In the genomic region with DNA sequence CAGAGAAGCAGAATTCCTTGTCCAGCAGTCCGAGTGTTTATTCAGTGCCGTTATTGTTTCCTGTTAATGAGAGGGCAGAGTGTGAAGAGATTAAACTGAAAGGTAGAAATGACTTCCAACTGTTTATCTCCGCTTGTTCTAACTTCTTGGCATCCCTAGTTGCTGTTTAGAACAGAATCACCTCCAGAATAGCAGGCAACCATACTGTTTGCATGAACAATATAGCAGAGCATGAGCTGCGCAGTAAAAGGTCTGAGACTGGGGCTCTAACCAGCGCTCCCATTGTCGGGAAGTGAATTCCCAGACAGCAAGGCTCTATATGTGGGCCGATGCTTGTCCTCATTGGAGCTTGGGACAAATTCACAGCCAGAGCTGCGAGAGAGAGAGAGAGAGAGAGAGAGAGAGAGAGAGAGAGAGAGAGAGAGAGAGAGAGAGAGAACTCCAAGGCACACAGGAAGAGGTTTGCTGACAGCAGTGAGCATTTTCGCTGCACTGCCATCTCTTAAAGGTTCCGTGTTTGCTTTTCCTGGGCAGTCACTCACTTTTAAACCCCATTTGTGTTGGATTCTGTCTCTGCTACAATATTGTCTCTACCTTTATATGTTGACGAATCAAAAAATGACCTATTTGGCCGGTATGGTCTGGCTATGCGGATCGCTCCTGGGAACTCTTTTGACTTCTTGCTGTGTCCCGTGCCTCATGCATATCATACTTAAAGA, we compare ENCODE assay signal across 9 mouse cellular contexts. TPM values are rescaled to one million over a fixed set of nuclear protein-coding genes. Genes with fewer than 3 reads are reported as not detected.
DNase-seq lines count a peak whose midpoint lies in the region; ATAC-seq lines count a peak whose summit lies in the region.
"Had no signal": no experiment of that assay in that cellular context is flagged by ENCODE, and none has a peak within 500 bp of the region (broad histone marks: within the 10 kb centered on the region; RNA-seq: fewer than 3 reads in every experiment).

No protein-coding gene starts in this region.

- DNase-seq in CD4-positive, CD25-positive, alpha-beta regulatory T cell, adult 2 months (ENCODE audit: low read depth, low spot score) = peak; percentile 64
- DNase-seq in cerebellum, postnatal 14 days = no peak
- no peak for DNase-seq in cerebellum, adult 9-10 months
- DNase-seq: gastrocnemius, postnatal 36 days had no signal

- no peaks in the 10 kb centered on the region for H3K27me3 ChIP-seq in hindbrain, embryonic 15.5 days
- H3K27me3 ChIP-seq in hindbrain, embryonic 13.5 days = no peaks in the 10 kb centered on the region
- no peaks in the 10 kb centered on the region for H3K27me3 ChIP-seq in forebrain, embryonic 16.5 days (replicated peaks; ENCODE audit: control insufficient read depth, insufficient read depth, low read length)

- H3K4me3 ChIP-seq in hindbrain, embryonic 15.5 days = no peak overlapping the region
- no peak overlapping the region for H3K4me3 ChIP-seq in hindbrain, embryonic 13.5 days
- no peak overlapping the region for H3K4me3 ChIP-seq in forebrain, embryonic 16.5 days (replicated peaks; ENCODE audit: low read length)

- no peak for ATAC-seq in hindbrain, embryonic 15.5 days (ENCODE audit: low FRiP score, low read depth)
- ATAC-seq in hindbrain, embryonic 13.5 days (ENCODE audit: low FRiP score) = no peak
- ATAC-seq in forebrain, embryonic 16.5 days = no peak
- ATAC-seq in megakaryocyte-erythroid progenitor cell, adult 5-6 weeks (replicated peaks; ENCODE audit: low FRiP score, low TSS enrichment, poor library complexity, severe bottlenecking) = peak; percentile 48; the same call in 1 of the 2 replicates
- no peak for ATAC-seq in erythroblast, adult 5-6 weeks (replicated peaks; ENCODE audit: low FRiP score, poor library complexity, severe bottlenecking)

- H3K36me3 ChIP-seq in hindbrain, embryonic 15.5 days = no peaks in the 10 kb centered on the region
- H3K36me3 ChIP-seq in hindbrain, embryonic 13.5 days = no peaks in the 10 kb centered on the region
- H3K36me3 ChIP-seq in forebrain, embryonic 16.5 days (ENCODE audit: control insufficient read depth, insufficient read depth) = no peaks in the 10 kb centered on the region

- no peaks in the 10 kb centered on the region for H3K9me3 ChIP-seq in hindbrain, embryonic 15.5 days
- no peaks in the 10 kb centered on the region for H3K9me3 ChIP-seq in hindbrain, embryonic 13.5 days
- no peaks in the 10 kb centered on the region for H3K9me3 ChIP-seq in forebrain, embryonic 16.5 days (ENCODE audit: control insufficient read depth, low read length)

- no peak overlapping the region for H3K27ac ChIP-seq in hindbrain, embryonic 15.5 days (replicated peaks)
- H3K27ac ChIP-seq in hindbrain, embryonic 13.5 days = no peak overlapping the region
- H3K27ac ChIP-seq in forebrain, embryonic 16.5 days (ENCODE audit: low read length) = no peak overlapping the region

- H3K4me1 ChIP-seq in hindbrain, embryonic 15.5 days (replicated peaks) = no peaks in the 10 kb centered on the region
- H3K4me1 ChIP-seq in hindbrain, embryonic 13.5 days (replicated peaks) = no peaks in the 10 kb centered on the region
- H3K4me1 ChIP-seq in forebrain, embryonic 16.5 days (replicated peaks; ENCODE audit: control insufficient read depth, insufficient read depth, low read length) = peaks cover 4% of the 10 kb centered on the region; the same call in 1 of the 2 replicates

- 0 out of 2 replicates have a peak overlapping the region, but pooled peaks have one; percentile 7 for H3K4me2 ChIP-seq in hindbrain, embryonic 15.5 days
- no peak overlapping the region for H3K4me2 ChIP-seq in hindbrain, embryonic 13.5 days
- peak overlapping the region; percentile 1; the same call in 1 of the 2 replicates for H3K4me2 ChIP-seq in forebrain, embryonic 16.5 days (ENCODE audit: low read length)

- WGBS in hindbrain, embryonic 15.5 days = 71% methylated on average over 15 of the region's 15 CpGs
- WGBS in hindbrain, embryonic 13.5 days = 77% methylated on average over 15 of the region's 15 CpGs
- WGBS in forebrain, embryonic 16.5 days = 46% methylated on average over 15 of the region's 15 CpGs

- no peak overlapping the region for H3K9ac ChIP-seq in hindbrain, embryonic 15.5 days
- no peak overlapping the region for H3K9ac ChIP-seq in hindbrain, embryonic 13.5 days
- H3K9ac ChIP-seq in forebrain, embryonic 16.5 days (replicated peaks; ENCODE audit: low read depth, low read length) = no peak overlapping the region

RNA-seq across cellular contexts. Expression of a gene that starts 3.5 kb away (rescaled TPM):
- 0.18 and 0.28 TPM in 2 replicates for polyA plus RNA-seq in hindbrain, embryonic 15.5 days (2015; fragmentation: Nextera tagmentation; extraction: Ambion mirVana)
- polyA plus RNA-seq in hindbrain, embryonic 13.5 days (2015; fragmentation: Nextera tagmentation; extraction: Ambion mirVana) = 0.13 TPM in 1 of 2 replicates, not detected in the other
- not detected in 2 replicates for polyA plus RNA-seq in forebrain, embryonic 16.5 days (2015; fragmentation: Nextera tagmentation; extraction: Ambion mirVana)
- total RNA-seq in megakaryocyte-erythroid progenitor cell, adult 5-6 weeks (2014; fragmentation: Nextera tagmentation) = 5.1 TPM in 1 of 2 replicates, not detected in the other
- 1.4 and 3.3 TPM in 2 replicates for total RNA-seq in megakaryocyte-erythroid progenitor cell, adult 5-6 weeks (2017)
- not detected in 2 replicates for total RNA-seq in erythroblast, adult 5-6 weeks (2015; ENCODE audit: low replicate concordance)
- total RNA-seq in erythroblast, adult 5-6 weeks (2017; ENCODE audit: low replicate concordance) = 0.56 and 0.85 TPM in 2 replicates

RNA-seq across cellular contexts. Expression of a gene that starts 32.9 kb away (rescaled TPM):
- polyA plus RNA-seq in hindbrain, embryonic 15.5 days (2015; fragmentation: Nextera tagmentation; extraction: Ambion mirVana) = 2.2 and 2.7 TPM in 2 replicates
- 1.7 TPM in 2 replicates for polyA plus RNA-seq in hindbrain, embryonic 13.5 days (2015; fragmentation: Nextera tagmentation; extraction: Ambion mirVana)
- 1.4 TPM in 2 replicates for polyA plus RNA-seq in forebrain, embryonic 16.5 days (2015; fragmentation: Nextera tagmentation; extraction: Ambion mirVana)
- 16.7 and 20.7 TPM in 2 replicates for total RNA-seq in megakaryocyte-erythroid progenitor cell, adult 5-6 weeks (2014; fragmentation: Nextera tagmentation)
- 30.8 and 39.6 TPM in 2 replicates for total RNA-seq in megakaryocyte-erythroid progenitor cell, adult 5-6 weeks (2017)
- total RNA-seq in erythroblast, adult 5-6 weeks (2015; ENCODE audit: low replicate concordance) = 12.1 and 18.2 TPM in 2 replicates
- 10.6 and 13.0 TPM in 2 replicates for total RNA-seq in erythroblast, adult 5-6 weeks (2017; ENCODE audit: low replicate concordance)
